Mouse (Mus musculus) testis, postnatal 10 days (tissue): Measurements from ENCODE around the gene Zcchc17.

Source experiments
- DNase-seq: peaks from one replicate; pipeline ENCODE4 v3.0.0; 2021; ENCODE audit warnings: low spot score

Zcchc17 gene

DNA sequence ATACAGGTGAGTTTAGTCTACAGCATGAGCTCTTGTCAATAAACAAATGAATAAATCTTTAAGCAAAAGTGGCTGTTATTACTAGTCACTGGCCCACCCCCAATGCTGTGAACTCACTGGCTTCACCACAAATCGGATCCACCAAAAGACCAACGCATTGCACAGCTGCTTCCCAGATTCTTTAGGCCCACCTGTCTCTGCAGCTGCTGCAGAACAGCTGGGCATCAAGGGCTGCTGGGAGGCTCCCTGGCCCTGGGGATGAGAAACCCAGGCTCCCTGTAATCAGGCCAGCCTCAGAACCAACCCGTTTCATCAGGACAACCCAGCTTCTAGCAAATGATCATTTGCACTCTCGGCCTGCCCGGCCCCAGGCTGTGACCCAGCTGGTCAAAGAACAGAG, 76.9 kb downstream of the Zcchc17 start:
- no peak for DNase-seq

DNA sequence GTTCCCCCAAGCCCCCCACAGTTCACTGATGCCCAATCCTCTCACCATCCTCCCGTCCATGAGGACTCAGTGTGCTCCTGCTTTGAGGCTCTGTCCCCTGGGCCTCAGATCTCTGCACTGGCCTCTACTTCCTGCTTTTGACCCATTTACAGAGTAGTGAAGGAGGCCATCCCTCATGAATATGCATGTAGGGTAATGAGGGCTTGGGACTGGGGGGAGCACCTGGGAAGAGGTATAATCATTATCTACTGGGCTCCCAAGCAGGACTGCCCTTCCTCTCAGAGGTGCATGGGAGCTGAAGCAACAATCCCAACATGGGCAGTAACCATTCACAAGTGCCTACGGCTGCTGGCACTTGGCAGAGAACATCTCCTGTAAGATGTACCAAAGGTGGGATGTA, 80.6 kb downstream of the Zcchc17 start, which contains the start of gene Serinc2:
Serinc2 (minus strand) TSS at position 101 of the 400 bp plus-strand sequence.
- no peak for DNase-seq

DNA sequence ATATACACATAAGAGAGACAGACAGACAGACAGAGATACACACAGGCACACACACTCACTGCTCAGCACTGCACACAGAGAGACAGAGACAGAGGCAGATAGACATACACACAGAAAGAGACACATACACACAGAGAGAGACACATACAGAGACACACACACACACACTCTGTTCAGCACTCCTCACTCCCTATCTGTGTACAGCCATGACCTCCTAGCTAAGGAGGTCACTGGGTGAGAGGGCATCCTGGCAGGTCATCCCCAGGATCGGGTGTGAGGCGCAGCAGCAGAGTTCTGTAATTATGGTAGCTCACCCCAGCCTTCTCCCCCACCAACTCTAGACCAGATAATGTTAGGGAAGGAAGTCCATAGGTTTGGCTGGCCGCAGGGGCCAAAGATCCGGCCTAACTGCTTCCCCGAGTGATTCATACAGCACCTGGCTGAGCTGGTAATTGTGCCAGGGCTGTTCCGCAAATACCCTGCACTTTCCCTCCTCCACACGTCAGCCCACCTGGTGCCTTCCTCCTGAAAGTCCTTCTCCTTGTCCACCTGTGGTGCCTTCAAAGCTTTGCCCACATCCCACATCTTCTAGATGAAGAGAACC, 83.1 kb downstream of the Zcchc17 start:
- no peak for DNase-seq

DNA sequence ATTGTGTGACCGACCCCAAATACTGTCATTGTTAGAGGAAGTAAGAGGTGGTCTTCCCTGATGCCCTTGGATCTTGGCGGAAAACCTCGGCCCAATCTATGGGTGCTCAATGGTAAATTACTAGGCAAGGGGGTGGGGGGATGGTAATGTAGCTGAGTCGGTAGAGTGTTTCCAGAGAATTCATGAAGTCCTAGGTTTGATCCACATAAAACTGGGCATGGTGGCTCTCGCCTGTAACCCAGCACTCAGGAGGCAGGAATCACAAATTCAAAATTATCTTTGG, 84.0 kb downstream of the Zcchc17 start:
- no peak for DNase-seq

DNA sequence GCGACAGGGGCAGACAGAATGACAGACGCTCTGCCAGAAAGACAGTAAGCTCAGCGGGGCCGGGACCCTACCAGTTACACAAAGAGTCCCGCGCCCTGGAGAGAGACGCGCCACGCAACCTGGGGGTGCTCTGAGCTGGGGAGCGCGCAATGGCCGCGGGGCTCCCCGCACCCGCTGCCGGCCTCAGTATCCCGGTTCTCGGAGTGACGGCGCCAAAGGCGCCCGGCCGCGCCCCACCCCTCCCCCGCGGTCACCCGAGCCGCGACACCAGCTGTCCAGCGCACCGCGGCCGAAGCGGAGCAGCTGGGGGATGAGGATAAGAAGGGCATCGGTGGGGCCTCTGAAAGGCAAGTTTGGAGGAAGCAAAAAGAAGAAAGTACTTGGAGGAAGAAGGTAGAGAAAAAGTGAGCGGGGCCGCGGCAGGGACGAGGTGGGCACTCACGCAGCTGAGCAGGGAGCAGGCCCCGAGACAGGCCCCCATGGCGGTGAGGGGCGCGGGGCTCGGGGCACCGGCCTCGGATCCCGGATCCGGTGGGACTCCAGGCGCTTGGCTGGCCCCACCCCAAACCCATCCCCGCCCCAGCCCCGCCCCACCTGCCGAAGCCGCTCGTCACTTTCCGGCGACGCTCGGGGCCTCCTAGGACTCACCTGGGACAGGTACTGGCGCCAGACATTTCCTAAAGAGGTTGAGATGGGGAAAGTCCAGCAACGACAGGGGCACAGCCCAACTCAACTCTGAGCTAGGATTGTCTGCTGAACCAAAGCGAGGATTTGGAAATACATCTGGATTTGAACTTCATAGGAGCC, 84.5 kb downstream of the Zcchc17 start:
- no peak for DNase-seq

DNA sequence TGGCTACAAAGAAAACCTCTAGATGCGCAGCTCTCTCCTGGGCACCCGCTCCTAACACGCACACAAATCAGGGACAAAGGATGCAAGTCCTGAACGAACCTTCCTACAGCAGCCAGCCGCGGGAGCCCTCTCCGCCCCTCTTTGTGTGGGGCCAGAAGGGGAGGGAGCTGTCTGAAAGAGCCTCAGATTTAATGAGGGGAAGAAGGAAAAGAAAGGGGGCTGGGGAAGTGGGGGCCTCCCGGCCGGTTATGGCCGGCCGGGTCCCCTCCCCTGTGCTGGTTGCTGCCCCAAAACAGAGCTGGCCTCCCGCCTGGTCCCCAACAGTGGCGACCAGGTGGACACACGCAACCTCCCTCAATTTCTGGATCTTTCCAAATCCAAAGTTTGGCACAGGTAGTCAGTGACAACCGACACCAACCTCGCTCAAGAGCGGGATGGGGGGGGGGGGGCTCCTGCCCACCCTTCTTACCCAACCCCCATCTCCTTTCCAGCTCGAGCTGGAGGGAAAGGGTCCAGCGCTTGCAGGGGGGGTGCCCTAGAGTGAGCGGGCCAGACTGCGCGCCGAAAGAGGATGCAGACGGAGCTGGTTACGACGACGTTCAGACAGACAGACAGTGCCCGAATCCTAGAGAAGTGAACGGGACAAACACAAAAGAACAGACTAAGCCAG, 85.3 kb downstream of the Zcchc17 start:
- no peak for DNase-seq

DNA sequence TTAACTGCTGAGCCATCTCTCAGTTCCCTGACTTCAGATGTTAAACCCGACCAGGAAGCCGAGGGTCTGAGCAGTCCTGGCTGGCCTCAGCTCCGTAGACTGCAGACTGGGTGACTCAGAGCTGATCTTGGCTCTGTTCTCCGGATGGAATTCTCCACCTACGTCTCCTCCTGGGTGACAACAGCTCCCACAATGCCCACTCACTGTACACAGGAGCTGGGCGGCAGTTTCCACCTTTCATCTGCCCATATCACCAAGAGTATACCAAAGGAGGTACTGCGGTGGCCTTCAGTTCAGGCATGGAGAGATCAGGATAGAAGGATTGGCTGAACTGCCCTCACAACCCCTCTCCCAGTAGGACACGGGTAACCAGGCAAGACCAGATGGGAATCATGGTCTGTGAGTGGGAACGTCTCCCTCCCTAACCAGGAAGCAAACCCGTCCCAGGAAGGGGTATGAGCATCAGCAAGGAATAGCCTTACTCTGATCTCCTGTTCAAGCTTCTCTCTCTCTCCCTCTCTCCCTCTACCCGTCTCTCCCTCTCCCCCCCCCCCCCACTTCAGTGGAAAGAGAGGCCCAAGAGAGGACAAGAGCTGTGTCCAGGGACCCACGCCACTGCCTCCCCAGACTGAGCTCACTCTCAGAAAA, 85.9 kb downstream of the Zcchc17 start:
- DNase-seq: no peak

DNA sequence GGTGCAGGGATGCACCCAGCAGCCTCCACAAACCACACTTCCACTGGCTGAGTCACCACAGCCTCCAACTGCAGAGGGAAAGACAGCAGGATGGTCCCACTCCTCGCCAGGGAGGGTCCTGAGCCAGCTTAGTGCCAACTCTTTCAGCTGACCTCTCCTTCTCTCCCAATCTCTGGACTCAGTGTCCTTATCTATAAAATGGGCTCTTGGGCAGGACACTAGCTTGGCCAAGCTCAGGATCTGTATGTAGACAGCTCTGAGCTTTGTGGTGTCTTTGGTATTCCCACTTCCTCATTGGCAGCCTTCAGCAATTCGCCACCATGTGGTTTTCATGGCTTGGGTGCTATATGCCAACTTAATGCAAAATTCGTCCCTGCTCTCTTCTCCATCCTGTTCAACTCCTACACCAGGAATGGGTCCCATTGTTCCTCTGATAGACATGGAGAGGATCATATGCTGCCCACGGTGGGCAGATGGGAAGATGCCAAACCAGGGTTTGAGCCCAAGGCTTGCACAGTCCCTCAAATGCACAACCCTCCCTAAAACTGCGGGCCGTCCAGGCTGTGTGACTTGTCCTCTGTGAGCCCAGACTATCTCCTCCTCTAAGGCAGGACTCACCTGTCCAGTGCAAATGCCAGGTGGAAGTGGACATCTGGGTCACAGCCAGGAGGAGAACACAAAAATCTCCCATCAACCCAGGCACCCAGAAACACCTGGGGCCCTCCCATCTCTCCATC, 89.0 kb downstream of the Zcchc17 start:
- DNase-seq: no peak

DNA sequence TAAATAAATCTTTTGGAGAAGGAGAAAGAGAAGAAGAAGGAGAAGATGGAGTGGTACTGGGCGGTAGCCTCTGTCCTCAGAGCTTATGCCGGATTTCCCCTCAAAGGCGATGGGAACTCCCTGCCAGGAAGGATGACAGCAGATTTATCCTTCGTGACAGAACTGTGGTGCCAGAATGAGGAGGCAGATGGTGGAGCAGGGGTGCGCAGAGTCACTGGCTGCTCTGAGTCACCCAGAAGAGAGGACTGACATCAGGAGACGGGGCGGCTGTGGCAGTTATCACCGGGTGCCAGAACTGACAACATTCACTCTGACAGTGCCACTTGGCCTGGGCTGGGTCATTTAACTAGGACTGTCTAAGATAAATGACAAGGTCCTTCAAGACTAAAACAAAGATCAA, 89.7 kb downstream of the Zcchc17 start:
- DNase-seq: no peak

DNA sequence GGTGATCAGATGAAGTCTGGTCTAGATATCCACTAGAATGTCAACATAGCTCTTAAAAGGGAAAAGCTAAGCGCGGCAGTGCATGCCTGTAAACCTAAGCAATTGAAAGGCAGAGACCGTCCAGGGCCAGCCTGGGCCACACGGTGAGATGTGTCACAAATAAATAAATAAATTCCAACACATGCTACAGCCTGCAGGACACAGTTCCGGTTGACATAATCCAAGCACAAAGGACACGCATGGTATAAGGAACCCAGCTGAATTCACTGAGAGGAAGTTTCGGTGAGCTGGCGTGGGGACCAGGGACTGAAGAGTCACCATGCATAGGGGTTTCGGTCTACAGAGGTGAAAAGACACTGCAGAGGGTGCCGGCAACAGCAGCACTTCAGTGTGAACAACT, 91.0 kb downstream of the Zcchc17 start:
- no peak for DNase-seq

DNA sequence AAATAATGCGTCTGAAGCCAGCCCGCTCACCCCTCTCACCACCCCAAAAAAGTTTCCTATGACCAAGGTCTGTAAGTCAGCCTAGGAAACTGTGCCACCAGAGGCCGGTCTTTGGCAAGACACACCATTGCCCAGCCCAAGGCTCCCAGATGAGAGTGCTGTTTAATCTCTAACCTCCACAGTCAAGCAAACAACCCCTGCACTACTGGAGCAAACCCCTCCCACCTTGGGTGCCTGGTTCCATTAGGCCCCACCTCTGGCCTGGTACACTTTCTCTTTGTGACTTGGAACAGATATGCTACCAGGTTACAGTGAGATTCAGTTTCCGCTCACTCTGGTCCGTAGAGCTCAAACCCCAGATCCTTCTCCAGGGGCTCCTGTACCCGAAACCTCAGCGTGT, 92.7 kb downstream of the Zcchc17 start:
- DNase-seq: no peak

DNA sequence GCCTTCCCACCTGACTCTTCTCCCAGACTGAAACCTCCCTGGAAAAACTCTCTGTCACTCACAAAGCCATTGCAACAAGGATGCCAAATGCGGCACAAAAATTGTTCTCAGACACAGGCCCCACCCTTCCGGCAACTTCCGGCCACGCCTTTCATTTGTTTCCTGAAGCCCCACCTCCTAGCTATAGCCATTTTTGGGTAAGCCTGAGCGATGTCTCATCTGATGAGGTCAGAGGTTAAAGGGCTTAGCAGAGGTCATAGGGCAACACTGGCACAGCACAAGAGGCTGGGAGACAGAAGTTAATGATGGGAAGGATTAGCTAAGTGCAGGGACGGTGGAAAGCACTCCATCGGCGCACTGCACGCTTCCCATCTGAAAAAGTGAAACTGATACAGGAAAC, 93.1 kb downstream of the Zcchc17 start:
- DNase-seq: no peak
